Mouse (Mus musculus) forebrain, postnatal 0 days (tissue): ENCODE measurements around the gene Jhy. TPM values are rescaled to one million over a fixed set of nuclear protein-coding genes. Genes with fewer than 3 reads are reported as not detected.

Experiments
- ATAC-seq: fragments of 200-750 bp; cut with Nextera tagmentation; 2 replicates; pipeline ENCODE4 v1.8.0; 2017; ENCODE audit warnings: mild to moderate bottlenecking, moderate library complexity
- DNase-seq: peaks from one replicate; pipeline ENCODE4 v3.0.0-alpha.2; 2015
- H3K27ac ChIP-seq: fragments of 300-500 bp; sonication (generic); 2 replicates; pipeline ENCODE4 v1.5.1; 2014; ENCODE audit warnings: low read depth, mild to moderate bottlenecking, antibody characterized with exemption, low read length, moderate library complexity, mixed read lengths
- H3K27me3 ChIP-seq: fragments of 300-500 bp; sonication (generic); 2 replicates; pipeline ENCODE4 v1.6.1; 2014; ENCODE audit warnings: mild to moderate bottlenecking, low read length, mixed read lengths; ENCODE audit not compliant: insufficient read depth
- H3K36me3 ChIP-seq: fragments of 300-500 bp; sonication (generic); 2 replicates; pipeline ENCODE4 v1.6.1; 2014; ENCODE audit warnings: mild to moderate bottlenecking, moderate library complexity; ENCODE audit not compliant: insufficient read depth
- H3K4me1 ChIP-seq: fragments of 300-500 bp; sonication (generic); 2 replicates; pipeline ENCODE4 v1.6.1; 2014; ENCODE audit warnings: antibody characterized with exemption; ENCODE audit not compliant: insufficient read depth
- H3K4me2 ChIP-seq: fragments of 300-500 bp; sonication (generic); 2 replicates; pipeline ENCODE4 v1.6.1; 2014; ENCODE audit warnings: low read depth, mild to moderate bottlenecking, moderate library complexity
- H3K4me3 ChIP-seq: fragments of 300-500 bp; sonication (generic); 2 replicates; pipeline ENCODE4 v1.5.1; 2014; ENCODE audit warnings: low read depth, low read length, mixed read lengths
- H3K9ac ChIP-seq: fragments of 300-500 bp; sonication (generic); 2 replicates; pipeline ENCODE4 v1.6.1; 2014; ENCODE audit warnings: mild to moderate bottlenecking
- H3K9me3 ChIP-seq: fragments of 300-500 bp; sonication (generic); 2 replicates; pipeline ENCODE4 v1.6.1; 2016; ENCODE audit warnings: low read length
- CTCF ChIP-seq: sonication (generic); IDR thresholded peaks from 2 replicates; pipeline ENCODE4 v1.5.1; 2016; ENCODE audit warnings: antibody characterized with exemption, control low read depth, low read depth
- WGBS: fragments of 180-500 bp; shearing (Covaris S2); extraction: QIAGEN DNeasy Blood & Tissue Kit; methylation state at CpG from one replicate; pipeline ENCODE4 v1.1.7; 2014; 5-methylcytosine and 5-hydroxymethylcytosine counted together
- polyA plus RNA-seq: library from polyadenylated mRNA; unstranded; fragments of >200 nt; fragmentation: Nextera tagmentation; extraction: Ambion mirVana; gene quantifications from 2 replicates; pipeline ENCODE4 v1.2.1, GENCODE M21; 2015
- total RNA-seq: library from RNA; depleted of rRNA; stranded (reverse); fragments of >200 nt; gene quantifications from 2 replicates; pipeline ENCODE4 v1.2.3, GENCODE M21; 2014

The Jhy gene
- total and polyA plus RNA-seq, 2 experiments from 2014 or later, result 1.0 to 1.1 TPM

DNA sequence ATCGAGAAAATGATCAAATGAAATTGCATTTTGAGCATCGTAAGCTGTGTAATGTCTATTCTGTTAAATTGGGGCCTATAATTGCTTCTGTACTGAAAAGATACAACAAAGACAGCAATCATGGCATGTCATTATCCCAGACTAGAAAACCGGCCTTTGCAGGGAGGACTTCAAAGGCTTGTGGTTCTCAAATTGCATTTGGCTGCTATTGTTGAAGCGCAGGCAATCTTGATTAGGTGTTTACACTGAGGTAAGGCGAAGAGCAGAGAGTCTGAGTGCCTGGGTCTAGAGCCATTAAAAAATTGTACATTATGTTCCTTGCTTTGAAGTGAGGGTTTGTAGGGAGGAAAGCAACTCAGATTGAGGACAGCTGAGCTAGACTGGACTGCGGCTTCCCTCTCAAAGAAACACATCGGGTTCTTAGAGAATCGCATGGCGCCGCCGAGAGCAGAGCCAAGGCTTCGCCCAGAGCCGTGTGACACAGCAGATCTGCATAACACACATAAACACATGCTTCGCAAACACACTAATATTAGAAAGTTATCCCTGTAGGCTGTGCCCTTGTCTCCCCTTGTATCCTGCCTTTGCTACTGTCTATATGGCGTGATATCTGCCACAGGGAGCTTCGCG, 36.5 kb downstream of the Jhy start:
- no peak for ATAC-seq
- 0 out of 2 replicates have a peak, but pooled peaks cover 2% of the 10 kb centered on the region for H3K4me1 ChIP-seq
- H3K27me3 ChIP-seq, result no peaks in the 10 kb centered on the region
- H3K9me3 ChIP-seq, result no peaks in the 10 kb centered on the region
- H3K4me3 ChIP-seq, result no peak overlapping the region
- H3K27ac ChIP-seq, result no peak overlapping the region
- H3K36me3 ChIP-seq, result no peaks in the 10 kb centered on the region
- peak; percentile 32 for DNase-seq
- no peak for TF ChIP-seq CTCF
- whole genome bisulfite sequencing, result 39% methylated on average over 17 of the region's 17 CpGs
- no peak overlapping the region for H3K9ac ChIP-seq
- no peak overlapping the region for H3K4me2 ChIP-seq

DNA sequence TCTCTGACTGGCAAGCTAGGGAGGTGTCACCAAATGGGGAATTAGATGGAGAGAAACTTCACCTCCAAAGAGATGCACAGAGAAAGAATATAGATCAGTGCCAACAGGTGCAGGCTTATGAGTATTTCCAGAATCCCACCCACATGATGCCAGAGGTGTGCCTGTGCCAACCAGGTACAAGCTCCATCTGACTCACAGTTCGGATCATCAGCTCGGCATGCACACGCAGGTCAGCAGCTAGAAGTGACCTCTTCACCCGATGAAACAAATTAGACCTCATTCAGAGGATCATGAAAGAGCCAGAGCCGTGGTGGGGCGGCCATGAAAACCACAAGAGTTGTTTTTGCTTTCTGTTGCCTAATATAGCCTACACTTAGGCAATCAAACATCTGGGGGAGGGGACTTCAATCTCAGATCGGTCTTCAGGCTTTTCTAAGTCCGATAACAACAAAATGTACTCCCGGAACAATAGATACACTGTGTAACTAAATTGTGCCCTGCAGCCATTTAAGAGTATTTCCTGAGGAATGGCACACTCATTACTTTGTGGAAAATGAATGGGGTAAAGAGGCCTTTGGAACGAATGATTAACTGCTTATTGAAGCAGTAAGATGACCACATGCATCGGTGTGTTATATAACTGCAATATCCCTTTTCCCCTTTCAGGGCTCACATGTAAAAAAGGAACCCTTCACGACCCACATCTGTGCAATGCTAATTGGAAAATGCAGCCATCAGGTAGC, 45.9 kb downstream of the Jhy start:
- no peak for TF ChIP-seq CTCF
- Histone ChIP-seq H3K36me3 (no peaks in the 10 kb centered on the region), H3K9me3 (no peaks in the 10 kb centered on the region), H3K27ac (no peak overlapping the region), H3K4me2 (no peak overlapping the region), H3K9ac (no peak overlapping the region), H3K4me3 (no peak overlapping the region), H3K4me1 (no peaks in the 10 kb centered on the region), H3K27me3 (no peaks in the 10 kb centered on the region)
- 22% methylated on average over 12 of the region's 12 CpGs for WGBS
- DNase-seq (no peak), ATAC-seq (no peak)

GRCm38 (mm10) chr9:40908915-40909314, 55.0 kb downstream of the Jhy start:
- no peaks in the 10 kb centered on the region for H3K4me1 ChIP-seq
- no peaks in the 10 kb centered on the region for H3K9me3 ChIP-seq
- peaks cover 9% of the 10 kb centered on the region; the same call in 1 of the 2 replicates for H3K27me3 ChIP-seq
- H3K36me3 ChIP-seq, result no peaks in the 10 kb centered on the region
- WGBS, result 12% methylated on average over 7 of the region's 7 CpGs
- DNase-seq, result no peak
- H3K4me2 ChIP-seq, result no peak overlapping the region
- no peak for ATAC-seq
- no peak for TF ChIP-seq CTCF
- H3K9ac ChIP-seq, result no peak overlapping the region
- H3K27ac ChIP-seq, result no peak overlapping the region
- H3K4me3 ChIP-seq, result no peak overlapping the region

- no peak overlapping the region for H3K4me2 ChIP-seq
- WGBS, result 19% methylated on average over 8 of the region's 8 CpGs
Measured at GRCm38 (mm10) chr9:40908411-40908810, 55.5 kb downstream of the Jhy start.

DNA sequence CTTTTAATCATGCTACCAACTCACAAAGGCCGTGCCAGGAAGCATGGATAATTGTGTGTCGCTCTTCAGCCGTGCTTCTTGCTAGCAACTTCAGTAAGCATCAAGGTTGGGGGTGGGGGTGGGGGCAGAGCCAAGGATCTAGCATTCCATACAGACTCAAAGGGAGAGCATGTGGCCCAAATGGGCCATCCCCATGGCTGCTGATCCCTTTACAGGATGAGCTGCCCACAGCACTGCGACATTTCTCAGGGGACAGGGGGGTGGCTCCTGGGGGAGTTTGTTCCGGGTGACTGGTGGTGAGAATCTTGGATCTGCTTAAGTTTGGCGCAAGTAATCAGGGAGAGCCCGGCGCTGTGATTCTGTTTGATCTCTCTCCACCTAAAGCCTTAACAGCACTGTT, 56.5 kb downstream of the Jhy start:
- Histone ChIP-seq H3K9ac (no peak overlapping the region), H3K4me1 (no peaks in the 10 kb centered on the region), H3K4me3 (no peak overlapping the region), H3K36me3 (no peaks in the 10 kb centered on the region), H3K27ac (no peak overlapping the region), H3K4me2 (no peak overlapping the region), H3K27me3 (peaks cover 9% of the 10 kb centered on the region; the same call in 1 of the 2 replicates), H3K9me3 (no peaks in the 10 kb centered on the region)
- WGBS, result 13% methylated on average over 8 of the region's 8 CpGs
- no peak for TF ChIP-seq CTCF
- ATAC-seq, result no peak
- DNase-seq, result no peak

More at GRCm38 (mm10) chr9:40908411-40908810, 55.5 kb downstream of the Jhy start:
- ATAC-seq (no peak), DNase-seq (no peak)
- H3K9ac ChIP-seq, result no peak overlapping the region
- TF ChIP-seq CTCF, result no peak
- H3K36me3 ChIP-seq, result no peaks in the 10 kb centered on the region
- H3K4me3 ChIP-seq, result no peak overlapping the region
- no peaks in the 10 kb centered on the region for H3K4me1 ChIP-seq
- H3K27ac ChIP-seq, result no peak overlapping the region
- peaks cover 9% of the 10 kb centered on the region; the same call in 1 of the 2 replicates for H3K27me3 ChIP-seq
- H3K9me3 ChIP-seq, result no peaks in the 10 kb centered on the region

DNA sequence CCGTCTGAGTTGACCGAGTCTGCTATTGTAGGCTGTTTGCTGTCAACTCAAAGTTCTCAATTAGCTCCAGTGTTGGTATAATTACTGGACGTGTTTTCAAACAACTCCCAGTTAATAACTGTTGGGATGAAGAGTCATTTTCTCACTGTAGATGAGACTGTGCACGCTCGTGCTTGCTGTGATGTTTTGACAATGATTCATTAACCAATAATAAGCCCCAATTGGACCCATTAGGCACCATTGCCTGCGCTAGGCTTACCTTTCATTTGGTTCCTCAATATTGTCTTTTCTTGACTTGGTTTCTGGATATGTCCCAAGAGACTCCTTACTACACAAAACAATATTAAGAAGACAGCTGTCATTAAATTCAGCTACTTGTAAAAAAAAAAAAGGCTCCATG, 71.5 kb downstream of the Jhy start:
- 26% methylated on average over 6 of the region's 6 CpGs for WGBS
- peaks cover 57% of the 10 kb centered on the region for H3K27me3 ChIP-seq

GRCm38 (mm10) chr9:40889389-40889788, 74.5 kb downstream of the Jhy start:
- peaks cover 83% of the 10 kb centered on the region for H3K27me3 ChIP-seq
- H3K9ac ChIP-seq, result no peak overlapping the region
- no peak for ATAC-seq
- no peak for DNase-seq
- H3K4me3 ChIP-seq, result no peak overlapping the region
- H3K9me3 ChIP-seq, result no peaks in the 10 kb centered on the region
- TF ChIP-seq CTCF, result no peak
- H3K27ac ChIP-seq, result no peak overlapping the region
- no peak overlapping the region for H3K4me2 ChIP-seq
- no peaks in the 10 kb centered on the region for H3K36me3 ChIP-seq
- WGBS, result 20% methylated on average over 12 of the region's 12 CpGs
- no peaks in the 10 kb centered on the region for H3K4me1 ChIP-seq

More for the DNA sequence above, 71.5 kb downstream of the Jhy start:
- H3K4me2 ChIP-seq, result no peak overlapping the region
- no peak overlapping the region for H3K4me3 ChIP-seq
- H3K9me3 ChIP-seq, result no peaks in the 10 kb centered on the region
- H3K4me1 ChIP-seq, result no peaks in the 10 kb centered on the region
- H3K27ac ChIP-seq, result no peak overlapping the region
- no peaks in the 10 kb centered on the region for H3K36me3 ChIP-seq
- DNase-seq (no peak), ATAC-seq (no peak)
- H3K9ac ChIP-seq, result no peak overlapping the region
- TF ChIP-seq CTCF, result no peak
